Mouse (Mus musculus) naive thymus-derived CD4-positive, alpha-beta T cell, adult 2 months (primary cell): ENCODE results near the gene Tmem82.

Experiments
- DNase-seq: peaks from one replicate; pipeline ENCODE4 v3.0.0-alpha.2; 2011; ENCODE audit warnings: low read depth

Tmem82 gene

DNA sequence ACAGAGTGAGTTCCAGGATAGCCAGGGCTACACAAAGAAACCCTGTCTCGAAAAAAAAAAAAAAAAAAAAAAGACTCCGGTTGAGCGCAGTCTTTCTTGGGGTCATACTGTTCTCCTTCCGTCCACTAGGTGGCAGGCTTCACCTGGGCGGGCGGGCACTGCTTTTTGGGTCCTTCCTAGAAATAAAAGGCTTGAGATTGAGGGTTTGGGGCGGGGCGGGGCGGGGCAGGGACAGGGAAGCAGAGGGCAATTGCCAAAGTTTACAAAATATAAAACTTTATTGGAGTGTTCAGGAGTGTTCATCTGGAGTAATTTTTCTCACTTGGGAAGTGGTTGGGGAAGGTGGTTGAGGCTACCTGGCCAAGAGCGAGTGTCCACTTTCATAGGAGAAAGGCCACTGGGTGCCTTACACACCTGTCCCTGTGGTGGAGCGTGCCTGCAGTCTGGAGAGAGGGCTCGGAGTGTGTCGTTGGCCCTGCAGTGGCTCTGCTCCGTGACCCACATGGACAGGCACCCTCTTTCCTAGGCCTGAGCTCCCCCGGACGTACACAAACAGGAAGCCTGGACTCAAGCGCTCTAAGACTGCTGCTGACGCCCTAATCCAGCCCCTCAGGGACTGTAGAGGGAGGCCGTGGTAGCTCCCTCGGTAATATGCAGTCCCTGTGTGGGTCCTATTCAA is at the start of gene Tmem82:
TSS of gene Tmem82 (minus strand) at position 69 of the 679 bp plus-strand sequence.
- DNase-seq = peak; percentile 75

DNA sequence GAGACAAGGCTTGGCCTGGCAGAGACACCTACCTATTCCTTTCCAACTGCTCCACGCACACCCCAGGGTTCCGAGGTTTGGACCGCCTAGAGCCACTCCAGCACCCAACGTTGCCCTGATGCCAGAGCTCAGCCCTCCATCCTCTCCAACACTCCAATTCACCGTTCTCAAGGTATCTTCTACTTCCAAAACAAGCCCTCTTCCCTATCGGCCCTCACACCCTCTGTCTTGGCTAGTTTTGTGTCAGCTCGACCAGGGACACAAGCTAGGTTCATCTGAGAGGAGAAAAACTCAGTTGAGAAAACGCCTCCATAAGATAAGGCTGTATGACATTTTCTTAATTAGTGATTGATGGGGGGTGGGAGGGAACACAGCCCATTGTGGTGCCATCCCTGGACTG is 46.4 kb upstream of the Tmem82 start, which contains the start of gene Plekhm2:
TSS of gene Plekhm2 (minus strand) at position 101 of the 400 bp plus-strand sequence.
- peak; percentile 23 for DNase-seq

DNA sequence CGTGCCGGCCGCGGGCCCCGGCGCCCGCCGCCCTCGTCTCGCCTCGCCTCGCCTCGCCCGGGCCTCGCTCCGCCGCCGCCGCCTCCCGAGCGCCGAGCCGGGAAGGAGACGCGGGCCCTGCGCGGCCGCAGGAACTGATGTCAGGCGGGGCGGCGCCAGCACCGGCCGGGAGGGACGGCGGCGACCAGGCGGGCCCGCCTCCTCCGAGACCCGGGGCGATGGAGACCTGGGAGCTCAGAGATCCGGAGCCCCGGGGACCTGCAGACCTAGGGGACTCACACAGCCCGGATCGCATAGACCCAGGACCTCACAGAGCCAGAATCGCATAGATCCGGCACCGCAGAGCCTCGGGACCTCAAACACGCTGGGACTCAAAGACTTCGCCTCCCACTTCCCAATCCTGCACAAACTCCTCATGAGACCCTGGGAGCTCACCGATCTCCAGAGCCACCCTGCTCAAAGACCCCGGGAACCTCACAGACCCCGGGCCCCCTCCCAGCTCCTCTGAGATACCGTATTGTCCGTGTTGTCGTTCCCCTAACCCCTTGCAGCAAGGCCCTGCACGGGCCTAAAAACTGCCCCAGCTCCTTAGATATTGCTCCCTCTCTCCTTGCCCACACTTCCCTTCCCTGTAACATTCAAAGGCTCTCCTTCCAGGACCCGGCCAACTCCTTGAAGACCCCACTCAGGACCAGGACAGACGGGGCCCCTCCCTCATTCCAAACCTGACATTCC is 45.7 kb upstream of the Tmem82 start:
- DNase-seq = peak; percentile 71

GRCm38 (mm10) chr4:141663122-141663931 is 44.9 kb upstream of the Tmem82 start:
- DNase-seq = peak; percentile 44

- DNase-seq = no peak
These were observed 42.5 kb upstream of the Tmem82 start for GRCm38 (mm10) chr4:141660884-141661283.

GRCm38 (mm10) chr4:141659739-141660138 is 41.3 kb upstream of the Tmem82 start:
- DNase-seq = peak; percentile 18

- DNase-seq = no peak
These were observed 40.5 kb upstream of the Tmem82 start for GRCm38 (mm10) chr4:141658846-141659484.

DNA sequence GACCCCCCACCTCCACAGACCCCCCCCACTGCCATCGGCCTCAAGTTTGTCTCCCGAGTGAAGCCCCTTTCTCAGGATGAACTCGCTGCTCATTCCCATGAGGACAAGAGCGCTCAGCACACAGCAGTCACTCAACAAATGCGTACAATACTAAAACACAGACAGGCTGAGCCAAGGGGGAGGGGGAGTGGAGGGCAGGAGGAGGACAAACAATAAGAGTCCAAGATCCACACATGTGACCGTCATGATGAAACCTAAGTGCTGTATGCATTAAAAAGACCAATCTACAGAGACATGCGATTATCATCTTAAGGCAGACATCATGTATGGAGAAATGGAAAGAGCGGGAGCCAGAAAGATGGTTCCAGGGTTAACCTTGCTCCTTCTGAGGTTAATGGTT is 38.5 kb upstream of the Tmem82 start:
- no peak for DNase-seq

DNA sequence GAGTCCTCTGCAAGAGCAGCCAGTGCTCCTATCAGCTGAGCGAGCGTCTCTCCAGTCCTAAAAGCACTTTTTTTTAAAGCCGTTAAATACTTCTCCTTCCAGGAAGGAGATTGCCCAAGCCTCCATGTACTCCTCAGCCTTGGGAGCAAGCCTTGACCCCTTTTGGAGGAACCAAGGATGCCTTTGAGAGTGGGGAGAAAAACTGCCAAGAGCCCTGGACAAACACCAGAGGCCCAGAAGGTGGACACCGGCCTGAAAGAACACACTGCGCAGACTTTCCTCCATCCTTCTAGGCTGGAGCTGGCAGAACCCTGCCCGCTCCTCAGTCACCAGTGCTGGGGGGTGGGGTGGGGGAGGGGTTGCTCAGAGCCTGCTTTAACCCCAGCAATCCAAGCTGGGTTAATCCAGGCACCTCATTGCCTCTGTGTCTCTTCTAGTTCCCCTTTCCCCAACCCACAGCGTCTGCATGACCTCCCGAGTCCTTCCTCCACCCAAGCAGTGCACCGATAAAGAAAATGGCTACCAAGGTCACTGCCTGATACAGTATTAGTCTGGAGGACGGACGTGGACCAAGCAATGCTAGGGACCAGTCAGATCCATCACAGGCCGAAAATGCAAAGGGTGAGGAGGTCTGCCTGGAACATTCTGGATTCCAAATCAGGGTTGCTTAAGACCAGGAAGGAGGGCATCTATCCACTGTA is 37.6 kb upstream of the Tmem82 start:
- DNase-seq = no peak

DNA sequence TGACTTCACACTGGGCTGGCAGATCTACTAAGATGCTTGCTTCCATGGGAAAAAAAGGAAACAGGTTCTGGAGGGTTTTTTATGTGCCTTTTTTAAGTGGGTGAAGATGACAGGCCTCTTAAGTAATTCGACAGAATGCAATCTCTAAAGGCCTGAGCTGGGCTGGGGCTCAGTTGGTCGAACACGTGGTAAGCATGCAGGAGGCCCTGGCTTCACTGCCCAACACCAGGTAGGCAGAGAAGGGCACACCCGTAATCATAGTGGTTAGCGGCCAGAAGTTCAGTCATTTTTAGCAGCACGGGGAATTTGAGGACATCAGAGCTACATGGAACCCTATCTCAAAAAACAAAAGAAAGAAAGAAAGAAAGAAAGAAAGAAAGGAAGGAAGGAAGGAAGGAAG is 36.1 kb upstream of the Tmem82 start:
- DNase-seq = no peak

GRCm38 (mm10) chr4:141653813-141654212 is 35.4 kb upstream of the Tmem82 start:
- no peak for DNase-seq

- DNase-seq = no peak
These were observed 34.6 kb upstream of the Tmem82 start for GRCm38 (mm10) chr4:141653044-141653443.

GRCm38 (mm10) chr4:141651944-141652343 is 33.5 kb upstream of the Tmem82 start:
- DNase-seq = no peak

GRCm38 (mm10) chr4:141651286-141651685 is 32.9 kb upstream of the Tmem82 start:
- DNase-seq = no peak

GRCm38 (mm10) chr4:141649244-141649643 is 30.8 kb upstream of the Tmem82 start:
- DNase-seq = no peak

DNA sequence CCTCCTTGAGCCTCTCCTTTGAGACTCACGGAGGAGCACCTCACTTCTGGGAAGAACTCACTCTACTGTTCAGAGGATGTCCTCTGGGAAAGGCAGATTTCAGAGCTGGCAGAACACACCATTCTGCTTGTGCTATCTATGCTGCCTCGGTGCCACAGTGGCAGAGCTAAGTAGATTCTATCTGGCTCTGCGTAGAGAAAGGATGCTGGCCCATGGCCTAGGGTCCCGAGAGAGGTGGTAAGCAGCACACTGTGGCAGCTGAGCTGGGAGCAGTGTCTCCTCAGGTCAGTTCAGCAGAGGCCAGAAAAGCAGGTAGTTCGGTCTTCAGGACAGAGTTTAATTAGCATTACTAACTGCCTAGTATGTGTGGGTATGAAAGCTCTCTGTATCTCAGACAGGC is 29.8 kb upstream of the Tmem82 start:
- no peak for DNase-seq

GRCm38 (mm10) chr4:141647187-141647586 is 28.8 kb upstream of the Tmem82 start:
- no peak for DNase-seq

DNA sequence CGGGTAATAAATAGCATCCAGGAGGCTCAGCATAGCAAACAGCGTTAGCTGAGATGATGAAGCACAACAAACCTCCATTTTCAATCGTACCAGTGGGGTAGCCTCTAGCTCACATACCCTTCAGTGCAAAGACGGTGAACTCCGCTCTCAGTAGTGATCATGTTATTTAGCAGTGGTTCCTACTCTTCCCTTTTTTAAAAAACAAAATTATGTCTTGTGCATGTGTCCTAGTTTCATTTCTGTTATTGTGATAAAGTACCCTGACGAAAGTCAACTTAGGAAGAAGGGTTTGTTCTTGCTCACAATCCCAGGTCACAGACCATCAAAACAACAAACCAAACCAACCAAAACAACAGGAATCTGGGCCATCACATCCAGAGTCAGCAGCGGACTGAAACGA is 27.6 kb upstream of the Tmem82 start:
- no peak for DNase-seq

DNA sequence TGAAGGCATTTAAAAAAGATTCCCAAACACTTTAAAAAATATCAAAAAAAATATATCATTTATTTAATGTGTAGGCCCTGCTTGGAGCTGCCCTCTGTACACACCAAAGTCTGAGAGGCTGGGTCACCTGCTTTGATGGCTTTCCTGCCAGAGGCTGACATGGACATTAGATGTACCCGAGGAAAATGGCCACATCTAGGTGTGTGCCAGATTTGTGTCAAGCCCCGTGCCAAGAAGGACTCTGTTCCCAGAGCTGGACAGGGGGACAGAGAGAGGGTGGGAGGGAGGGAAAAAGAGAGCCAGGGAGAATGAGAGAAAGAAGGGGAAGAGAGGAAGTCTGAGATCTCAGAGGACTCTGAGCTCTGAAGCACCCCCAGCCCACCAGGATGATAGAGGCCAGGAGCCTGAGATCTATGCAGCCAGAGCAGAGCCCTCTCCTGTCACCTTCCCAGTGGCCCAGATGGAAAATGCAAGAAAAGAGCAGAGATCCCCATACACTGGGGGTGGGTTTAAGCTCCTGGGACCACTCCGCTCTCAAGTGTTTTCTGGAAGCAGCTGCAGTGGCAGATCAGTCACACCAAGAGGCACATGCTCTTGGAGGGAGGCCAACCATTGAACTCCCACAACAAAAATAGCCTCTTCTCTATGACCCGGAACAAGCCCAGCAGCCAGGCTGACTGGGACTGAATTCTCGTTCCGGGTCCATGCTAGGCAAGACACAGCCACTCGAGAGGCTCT is 24.9 kb upstream of the Tmem82 start:
- DNase-seq = no peak

DNA sequence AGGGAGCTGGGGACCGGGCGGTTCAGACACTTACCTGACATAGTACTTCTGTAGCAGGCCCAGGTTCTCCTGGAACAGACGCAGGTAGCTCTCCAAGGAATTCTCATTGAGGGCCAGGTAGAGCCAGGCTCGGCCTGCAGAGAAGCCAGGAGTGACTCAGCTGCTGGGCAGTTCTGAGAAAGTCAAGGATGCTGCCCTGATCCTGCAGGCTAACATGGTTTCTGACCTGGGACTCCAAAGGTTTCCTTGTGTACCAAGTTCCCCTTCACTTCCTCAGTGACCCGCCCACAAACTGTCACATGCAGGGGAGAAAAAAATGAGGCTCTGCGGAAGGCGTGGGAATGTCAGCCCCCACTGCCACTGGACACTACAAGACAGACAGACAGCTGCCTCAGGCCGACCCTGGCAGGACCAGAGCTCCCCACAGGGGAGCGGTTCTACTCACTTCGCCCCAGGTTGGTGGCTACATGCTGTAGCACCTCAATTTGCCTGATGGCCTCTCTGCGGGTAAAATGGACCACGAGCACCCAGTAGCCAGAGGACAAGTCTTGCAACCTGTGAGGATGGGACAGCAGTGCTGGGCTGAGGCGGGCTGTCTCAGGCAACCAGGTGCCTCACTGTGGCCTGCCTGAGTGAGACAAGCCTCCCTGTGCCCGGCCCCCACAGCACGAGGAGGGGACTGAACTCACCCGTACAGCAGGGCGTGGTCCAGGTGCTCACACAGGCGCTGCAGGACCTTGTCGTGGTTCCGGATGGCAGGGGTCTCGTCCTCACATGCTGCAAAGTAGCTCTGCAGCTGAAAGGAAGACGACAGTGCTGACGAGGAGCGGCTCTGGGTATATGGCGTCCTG is 23.8 kb upstream of the Tmem82 start:
- DNase-seq = no peak
